Mouse (Mus musculus) embryo, embryonic 9.5 days (tissue): ENCODE results near the gene Gm49383.
A peak's percentile ranks its signal among the peaks of the same experiment; 100 is the strongest.

Experiments
- DNase-seq: peaks from one replicate; pipeline ENCODE4 v3.0.0-alpha.2; 2017; ENCODE audit errors: extremely low spot score

Gene Gm49383

DNA sequence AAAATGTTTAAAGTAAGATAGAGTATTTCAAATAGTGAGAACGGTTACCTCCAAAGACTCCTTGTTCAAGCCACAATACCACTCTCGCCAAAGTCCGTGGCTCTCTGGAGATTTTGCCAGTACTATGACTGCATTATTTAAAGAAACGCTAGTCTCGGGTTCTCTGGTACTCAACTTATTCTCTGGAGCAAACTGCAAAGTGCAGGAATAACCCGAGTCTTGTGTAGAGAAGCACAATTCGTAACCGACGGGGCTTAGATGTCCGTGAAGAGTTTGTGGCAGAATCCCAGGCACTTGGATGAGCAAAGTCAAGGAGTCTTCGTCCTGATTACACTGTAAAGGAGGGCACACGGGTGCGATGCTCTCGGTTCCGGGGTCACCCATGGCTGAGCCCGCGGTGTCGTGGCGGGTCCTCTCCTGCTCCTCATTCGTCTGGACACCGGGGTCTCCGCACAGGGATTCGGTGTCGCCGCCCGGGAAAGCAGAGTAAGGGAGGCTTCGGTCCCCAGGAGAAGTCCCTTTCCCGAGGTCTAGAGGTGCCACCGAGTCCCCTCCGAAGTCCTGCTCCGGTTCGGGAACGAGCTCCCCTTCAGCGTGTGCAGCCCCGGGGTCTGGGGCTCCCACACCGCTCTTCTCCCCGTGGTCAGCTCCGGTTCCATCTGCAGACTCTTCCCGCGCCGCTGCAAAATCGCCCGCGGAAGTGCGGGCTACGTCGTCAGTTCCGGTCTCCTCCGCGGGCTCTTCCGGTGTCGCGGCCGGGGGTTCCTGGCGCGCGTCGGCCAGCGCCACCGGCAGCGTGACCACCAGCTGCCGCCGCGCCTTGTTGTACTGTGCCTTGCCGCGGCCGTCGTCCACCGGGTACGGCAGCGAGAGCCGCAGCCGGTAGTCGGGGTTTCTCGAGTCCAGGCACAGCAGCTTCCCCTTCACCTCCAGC is at the start of gene Gm49383:
Gm49383 (minus strand) TSS at position 661 of the 934 bp plus-strand sequence.
- DNase-seq: no peak

GRCm38 (mm10) chr12:69241771-69242431 is 45.0 kb upstream of the Gm49383 start:
- DNase-seq: peak; percentile 84

GRCm38 (mm10) chr12:69241405-69241770 is 44.5 kb upstream of the Gm49383 start:
- DNase-seq: no peak

- DNase-seq: no peak
Observed at GRCm38 (mm10) chr12:69240876-69241275, 44.0 kb upstream of the Gm49383 start, which contains the start of gene Klhdc1. Gene Klhdc1, plus strand, starts transcription at chr12:69241176.

DNA sequence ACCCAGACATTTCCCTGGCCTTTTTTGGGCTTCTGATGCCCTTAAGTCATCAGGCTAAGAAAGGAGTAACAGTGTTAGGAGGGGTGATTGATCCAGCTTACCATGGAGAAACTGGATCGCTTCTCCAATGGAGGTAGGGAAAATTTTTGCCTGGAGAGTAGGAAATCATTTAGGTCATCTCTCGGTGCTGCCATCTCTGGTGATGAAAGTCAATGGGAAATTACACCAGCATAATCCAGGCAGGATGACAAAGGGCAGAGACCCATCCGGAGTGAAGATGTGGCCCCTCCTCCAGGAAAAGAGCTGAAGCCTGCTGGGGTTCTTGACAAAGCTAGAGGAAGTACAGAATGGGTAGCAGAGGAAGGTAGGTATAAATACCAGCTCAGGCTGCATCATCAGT is 41.4 kb upstream of the Gm49383 start:
- no peak for DNase-seq

DNA sequence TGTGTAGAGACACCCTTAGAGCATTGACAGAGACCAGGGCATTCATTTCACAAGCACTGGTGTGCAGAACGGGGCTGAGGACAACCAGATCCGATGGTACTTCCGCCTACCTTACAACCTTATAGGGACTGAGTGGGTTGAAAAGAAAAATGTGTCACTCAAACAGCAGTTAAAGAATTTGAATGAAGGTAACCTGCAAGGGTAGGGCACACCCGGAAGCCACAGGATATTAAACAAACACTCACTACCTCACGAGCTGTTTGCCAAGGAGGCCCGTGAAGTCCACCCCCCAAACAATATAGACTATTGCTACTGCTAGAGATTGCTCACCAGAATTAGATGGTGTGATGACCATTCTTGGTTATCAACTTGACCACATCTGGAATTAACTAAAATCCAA is 38.9 kb upstream of the Gm49383 start:
- no peak for DNase-seq

DNA sequence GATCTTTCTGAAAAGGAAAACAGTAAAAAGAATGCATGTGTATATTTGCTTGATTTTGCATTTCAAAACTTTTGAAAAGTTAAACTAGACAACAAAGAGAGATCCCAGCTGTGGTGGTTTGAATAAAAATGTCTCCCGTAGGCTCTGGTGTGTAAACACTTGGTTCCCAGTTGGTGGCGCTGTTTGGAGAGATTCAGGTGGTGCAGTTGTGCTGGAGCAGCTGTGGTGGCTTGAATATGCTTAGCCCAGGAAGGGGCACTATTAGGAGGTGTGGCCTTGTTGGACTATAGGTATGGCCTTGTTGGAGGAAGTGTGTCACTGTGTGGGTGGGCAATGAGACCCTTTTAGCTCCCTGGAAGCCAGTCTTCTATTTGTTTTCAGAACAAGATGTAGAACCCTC is 32.3 kb upstream of the Gm49383 start:
- no peak for DNase-seq

DNA sequence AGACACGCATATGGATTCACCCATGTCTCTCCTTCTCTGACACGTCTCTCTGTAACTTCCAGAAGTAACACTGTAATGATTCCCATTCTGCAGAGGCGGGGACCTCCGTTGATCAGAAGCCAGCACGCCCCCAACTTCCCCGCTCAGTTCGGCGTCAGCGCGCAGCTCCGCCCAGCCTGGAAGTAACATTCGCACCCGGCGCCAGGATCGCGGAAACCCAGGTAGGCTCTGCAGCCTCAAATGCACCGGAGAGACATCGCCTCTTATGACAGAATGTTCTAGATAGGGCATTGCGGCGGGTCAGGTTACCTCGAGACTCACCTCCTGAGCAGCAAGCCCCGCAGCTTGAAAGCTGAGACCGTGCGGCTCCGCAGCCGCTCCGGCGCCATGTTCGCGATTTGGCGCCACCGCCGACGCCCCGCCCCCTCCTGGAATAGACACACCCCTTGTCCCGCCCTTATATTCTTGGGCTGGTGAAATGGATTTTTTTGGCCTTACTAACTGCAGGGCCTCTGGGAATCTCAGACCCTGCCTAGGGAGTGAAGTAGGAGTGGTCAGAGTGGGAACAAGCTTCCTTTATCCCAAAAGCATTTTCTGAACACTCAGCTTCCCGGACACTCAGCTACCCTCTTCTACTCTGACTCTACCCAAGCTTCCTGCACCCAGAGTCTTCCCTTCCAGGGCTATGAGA is 31.0 kb upstream of the Gm49383 start, which contains the start of gene Pole2:
Pole2 (minus strand) TSS at position 420 of the 691 bp plus-strand sequence.
- DNase-seq: peak; percentile 91

DNA sequence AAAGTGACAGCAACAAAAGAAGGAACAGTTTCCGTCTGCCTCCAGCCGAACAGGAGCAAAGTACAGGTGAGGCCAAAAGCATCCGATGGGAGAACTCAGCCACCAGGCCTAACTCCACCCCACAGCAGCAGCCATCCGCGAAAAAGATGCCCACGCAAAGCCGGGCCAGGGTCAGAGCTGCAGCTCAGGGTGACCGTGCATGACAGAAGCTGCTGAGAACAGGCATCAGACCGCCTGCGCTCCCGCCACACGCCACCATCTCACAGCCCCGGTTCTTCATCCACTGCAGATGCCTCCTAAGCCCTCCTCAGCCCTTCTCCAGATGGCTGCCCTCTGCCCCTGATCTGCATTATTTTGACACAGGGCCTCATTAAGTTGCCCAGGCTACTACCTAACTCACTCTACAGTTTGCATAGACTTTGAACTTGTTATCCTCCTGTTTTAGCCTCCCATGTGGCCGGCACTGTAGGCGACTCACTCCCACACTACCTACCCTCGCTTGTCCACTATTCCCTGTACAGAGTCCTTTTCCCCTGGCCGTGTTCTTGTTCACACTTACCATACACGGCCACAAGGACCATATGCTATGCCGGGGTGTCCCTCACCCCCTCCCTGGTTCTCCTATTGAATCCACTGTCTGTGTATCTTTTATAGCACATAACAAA is 23.8 kb upstream of the Gm49383 start:
- no peak for DNase-seq

GRCm38 (mm10) chr12:69216587-69216986 is 19.7 kb upstream of the Gm49383 start:
- DNase-seq: no peak

DNA sequence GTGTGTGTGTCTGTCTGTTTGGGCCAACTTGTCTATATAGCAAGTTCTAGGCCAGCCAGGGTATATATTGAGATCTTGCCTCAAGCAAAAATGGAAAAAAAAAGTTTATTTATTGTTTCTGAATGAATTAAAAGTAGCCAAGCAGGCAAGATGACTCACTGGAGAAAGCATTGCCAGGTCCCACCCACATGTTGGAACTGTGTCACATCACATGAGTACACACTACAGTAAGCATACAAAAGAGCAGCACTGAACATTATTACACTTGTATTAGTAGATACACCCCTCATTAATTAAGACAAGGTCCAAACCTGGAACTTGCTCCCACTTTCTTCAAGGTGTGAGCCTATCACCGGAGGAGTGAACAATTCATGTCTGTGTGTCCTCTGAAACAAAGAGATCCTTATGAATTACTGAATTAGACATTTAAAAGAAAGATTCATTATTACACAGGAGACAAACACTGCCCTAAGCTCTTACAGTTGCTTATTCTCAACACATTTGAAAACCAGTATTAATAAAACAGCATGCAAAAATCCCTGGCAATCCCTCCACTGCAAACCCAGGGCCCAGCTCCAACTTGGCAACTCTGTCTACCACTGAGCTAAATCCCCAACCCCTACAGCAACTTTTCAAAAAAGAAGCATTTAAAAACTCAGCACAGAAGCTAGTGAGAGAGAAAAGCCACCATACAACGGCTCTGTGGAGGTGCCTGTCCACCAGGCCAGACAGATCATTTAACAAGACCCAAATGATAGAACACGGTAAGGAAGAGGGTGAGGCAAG is 18.3 kb upstream of the Gm49383 start:
- DNase-seq: no peak

- no peak for DNase-seq
Observed at GRCm38 (mm10) chr12:69214393-69214792, 17.5 kb upstream of the Gm49383 start.

GRCm38 (mm10) chr12:69213186-69213777 is 16.4 kb upstream of the Gm49383 start:
- DNase-seq: no peak

GRCm38 (mm10) chr12:69211057-69211456 is 14.2 kb upstream of the Gm49383 start:
- DNase-seq: no peak

- no peak for DNase-seq
Observed at GRCm38 (mm10) chr12:69210056-69210979, 13.4 kb upstream of the Gm49383 start.

GRCm38 (mm10) chr12:69208520-69208919 is 11.6 kb upstream of the Gm49383 start:
- DNase-seq: no peak

GRCm38 (mm10) chr12:69207926-69208325 is 11.0 kb upstream of the Gm49383 start:
- DNase-seq: no peak

GRCm38 (mm10) chr12:69207396-69207795 is 10.5 kb upstream of the Gm49383 start:
- no peak for DNase-seq

DNA sequence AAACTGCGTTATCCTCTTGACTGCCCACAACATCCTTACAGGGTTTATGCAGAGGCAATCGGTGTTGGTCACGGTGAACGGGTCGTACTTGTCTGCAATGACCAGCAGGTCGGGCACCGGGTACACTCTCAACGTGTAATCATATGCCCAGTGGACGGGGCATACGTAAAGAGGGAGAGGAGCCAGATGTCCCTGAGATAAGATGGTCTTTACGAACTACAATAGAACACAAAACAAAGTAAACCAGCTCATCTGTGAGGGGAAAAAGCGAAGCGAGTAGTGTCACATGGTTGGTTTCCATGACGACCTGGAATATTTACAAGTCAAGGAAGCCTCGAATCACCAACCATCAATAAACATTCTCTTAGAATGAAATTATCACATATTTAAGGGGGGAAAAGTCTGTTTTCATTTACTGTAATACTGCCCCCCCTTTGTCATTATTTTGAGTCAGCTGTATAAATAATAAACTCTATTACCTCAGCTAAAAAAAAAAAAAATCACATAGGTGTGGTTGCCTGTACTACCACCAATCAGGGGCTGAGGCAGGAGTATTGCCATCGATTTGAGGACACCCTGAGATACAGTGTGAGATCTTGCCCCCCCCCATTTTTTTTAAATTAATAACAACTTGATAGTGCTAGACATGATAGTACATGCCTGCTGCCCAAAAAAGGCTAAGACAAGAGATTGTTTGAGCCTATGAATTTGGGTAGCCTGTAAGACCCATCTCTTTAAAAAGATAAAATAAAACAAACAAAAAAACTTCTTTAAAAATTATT is 7.3 kb upstream of the Gm49383 start, which contains the start of gene Gm49384:
Gm49384 (minus strand) TSS at position 216 of the 782 bp plus-strand sequence.
- DNase-seq: no peak
